ENCODE assay signal across 29 mouse cellular contexts in the genomic region with DNA sequence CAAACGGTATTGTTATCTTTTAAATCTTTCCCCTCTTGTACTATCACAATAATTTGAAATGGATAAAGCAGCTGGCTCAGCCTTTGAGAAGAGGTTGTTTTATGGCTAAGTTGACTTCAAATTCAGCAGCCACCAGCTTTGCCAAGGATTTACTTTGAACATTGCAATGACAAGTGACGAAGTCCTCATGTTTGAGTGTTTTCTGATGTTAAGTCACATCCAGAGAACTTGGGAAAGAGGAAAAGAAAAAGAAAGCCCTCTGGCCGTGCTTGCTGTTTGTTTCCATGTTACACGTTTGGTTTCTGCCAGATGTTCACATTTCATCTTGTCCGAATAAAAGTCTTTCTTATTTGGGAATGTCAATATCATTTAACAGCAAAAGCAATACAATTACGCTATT. TPM values are rescaled to one million over a fixed set of nuclear protein-coding genes. Genes with fewer than 3 reads are reported as not detected.
A peak's percentile ranks its signal among the peaks of the same experiment; 100 is the strongest.
DNase-seq lines count a peak whose midpoint lies in the region; ATAC-seq and TF ChIP-seq lines count a peak whose summit lies in the region.
"Had no signal": no experiment of that assay in that cellular context is flagged by ENCODE, and none has a peak within 500 bp of the region (broad histone marks: within the 10 kb centered on the region; RNA-seq: fewer than 3 reads in every experiment).

No protein-coding gene starts in this region.

- WGBS in limb, embryonic 13.5 days: 33% methylated on average over 6 of the region's 6 CpGs
- 65% methylated on average over 6 of the region's 6 CpGs for WGBS in limb, embryonic 10.5 days
- 26% methylated on average over 6 of the region's 6 CpGs for WGBS in limb, embryonic 14.5 days
- 70% methylated on average over 6 of the region's 6 CpGs for WGBS in midbrain, postnatal 0 days

- ATAC-seq in limb, embryonic 13.5 days (ENCODE audit: low FRiP score, low read depth): no peak
- no peak for ATAC-seq in limb, embryonic 14.5 days (ENCODE audit: low FRiP score, low read depth)
- no peak for ATAC-seq in midbrain, postnatal 0 days (ENCODE audit: low FRiP score)
- ATAC-seq: forebrain, embryonic 13.5 days; inflammation-experienced regulatory T-cells, adult 6 months had no signal

- H3K4me2 ChIP-seq in limb, embryonic 13.5 days (replicated peaks): no peak overlapping the region
- no peak overlapping the region for H3K4me2 ChIP-seq in limb, embryonic 14.5 days (replicated peaks; ENCODE audit: low read depth, low read length, severe bottlenecking)
- no peak overlapping the region for H3K4me2 ChIP-seq in midbrain, postnatal 0 days (ENCODE audit: low read depth, low read length, poor library complexity, severe bottlenecking)
- H3K4me2 ChIP-seq: forebrain, embryonic 13.5 days; hindbrain, embryonic 15.5 days; limb, embryonic 15.5 days; liver, embryonic 13.5 days; midbrain, embryonic 11.5 days; neural tube, embryonic 13.5 days had no signal

- no peak overlapping the region for H3K4me3 ChIP-seq in limb, embryonic 13.5 days
- H3K4me3 ChIP-seq in limb, embryonic 10.5 days: no peak overlapping the region
- no peak overlapping the region for H3K4me3 ChIP-seq in limb, embryonic 14.5 days (replicated peaks; ENCODE audit: low read length)
- no peak overlapping the region for H3K4me3 ChIP-seq in midbrain, postnatal 0 days (ENCODE audit: low read depth, low read length)
- H3K4me3 ChIP-seq: forebrain, embryonic 13.5 days; hindbrain, embryonic 10.5 days; hindbrain, embryonic 15.5 days; left cerebral cortex, adult 2 months; limb, embryonic 15.5 days; liver, embryonic 13.5 days; neural tube, embryonic 13.5 days had no signal

- TF ChIP-seq POLR2A in limb, embryonic 14.5 days (IDR thresholded peaks at IDR 0.05; ENCODE audit: borderline replicate concordance, extremely low read depth, insufficient read depth, insufficient read length): no peak

- 0 out of 2 replicates have a peak overlapping the region, but pooled peaks have one; percentile 11 for H3K27ac ChIP-seq in limb, embryonic 13.5 days
- no peak overlapping the region for H3K27ac ChIP-seq in limb, embryonic 10.5 days
- no peak overlapping the region for H3K27ac ChIP-seq in limb, embryonic 14.5 days (replicated peaks; ENCODE audit: low read depth, low read length)
- no peak overlapping the region for H3K27ac ChIP-seq in midbrain, postnatal 0 days (ENCODE audit: low read depth, low read length)
- H3K27ac ChIP-seq: forebrain, embryonic 13.5 days; hindbrain, embryonic 10.5 days; hindbrain, embryonic 15.5 days; left cerebral cortex, adult 2 months; limb, embryonic 15.5 days; liver, embryonic 13.5 days; neural tube, embryonic 13.5 days had no signal

- peaks cover 13% of the 10 kb centered on the region for H3K4me1 ChIP-seq in limb, embryonic 13.5 days
- H3K4me1 ChIP-seq in limb, embryonic 10.5 days: no peaks in the 10 kb centered on the region
- peaks cover 8% of the 10 kb centered on the region; the same call in 1 of the 2 replicates for H3K4me1 ChIP-seq in limb, embryonic 14.5 days (ENCODE audit: control insufficient read depth, insufficient read depth, low read length)
- H3K4me1 ChIP-seq in midbrain, postnatal 0 days (ENCODE audit: insufficient read depth, low read length): no peaks in the 10 kb centered on the region
- H3K4me1 ChIP-seq: forebrain, embryonic 13.5 days; hindbrain, embryonic 15.5 days; limb, embryonic 15.5 days; liver, embryonic 13.5 days; neural tube, embryonic 13.5 days had no signal

- no peak for TF ChIP-seq CTCF in midbrain, postnatal 0 days (IDR thresholded peaks at IDR 0.05)

- no peaks in the 10 kb centered on the region for H3K9me3 ChIP-seq in limb, embryonic 13.5 days
- no peaks in the 10 kb centered on the region for H3K9me3 ChIP-seq in limb, embryonic 10.5 days (replicated peaks)
- H3K9me3 ChIP-seq in limb, embryonic 14.5 days (ENCODE audit: control insufficient read depth, low read length): no peaks in the 10 kb centered on the region
- no peaks in the 10 kb centered on the region for H3K9me3 ChIP-seq in midbrain, postnatal 0 days (ENCODE audit: low read length)
- H3K9me3 ChIP-seq: forebrain, embryonic 13.5 days; hindbrain, embryonic 10.5 days; hindbrain, embryonic 15.5 days; limb, embryonic 15.5 days; liver, embryonic 13.5 days; neural tube, embryonic 13.5 days had no signal

- H3K27me3 ChIP-seq in limb, embryonic 13.5 days: no peaks in the 10 kb centered on the region
- H3K27me3 ChIP-seq in limb, embryonic 10.5 days (ENCODE audit: low read depth, poor library complexity, severe bottlenecking): no peaks in the 10 kb centered on the region
- H3K27me3 ChIP-seq in limb, embryonic 14.5 days (ENCODE audit: control insufficient read depth, insufficient read depth, low read length): no peaks in the 10 kb centered on the region
- no peaks in the 10 kb centered on the region for H3K27me3 ChIP-seq in midbrain, postnatal 0 days (ENCODE audit: insufficient read depth, low read length)
- H3K27me3 ChIP-seq: forebrain, embryonic 13.5 days; hindbrain, embryonic 15.5 days; limb, embryonic 15.5 days; liver, embryonic 13.5 days; neural tube, embryonic 13.5 days had no signal

- no peaks in the 10 kb centered on the region for H3K36me3 ChIP-seq in limb, embryonic 13.5 days
- no peaks in the 10 kb centered on the region for H3K36me3 ChIP-seq in limb, embryonic 10.5 days
- no peaks in the 10 kb centered on the region for H3K36me3 ChIP-seq in limb, embryonic 14.5 days (ENCODE audit: control insufficient read depth, insufficient read depth, low read length)
- H3K36me3 ChIP-seq in midbrain, postnatal 0 days (ENCODE audit: insufficient read depth, low read length): no peaks in the 10 kb centered on the region
- H3K36me3 ChIP-seq: hindbrain, embryonic 10.5 days; hindbrain, embryonic 15.5 days; limb, embryonic 15.5 days; liver, embryonic 13.5 days; neural tube, embryonic 13.5 days had no signal

- no peak overlapping the region for H3K9ac ChIP-seq in limb, embryonic 13.5 days
- H3K9ac ChIP-seq in limb, embryonic 14.5 days (ENCODE audit: low read depth, low read length, severe bottlenecking): no peak overlapping the region
- no peak overlapping the region for H3K9ac ChIP-seq in midbrain, postnatal 0 days (replicated peaks; ENCODE audit: low read length, poor library complexity, severe bottlenecking)
- H3K9ac ChIP-seq: forebrain, embryonic 13.5 days; hindbrain, embryonic 15.5 days; limb, embryonic 15.5 days; liver, embryonic 13.5 days; neural tube, embryonic 13.5 days had no signal

- DNase-seq in limb, embryonic 10.5 days (ENCODE audit: low spot score): no peak
- peak; percentile 13 for DNase-seq in limb, embryonic 14.5 days (ENCODE audit: low spot score)
- peak; percentile 69 for DNase-seq in lung, postnatal 10 days
- no peak for DNase-seq in midbrain, postnatal 0 days (ENCODE audit: low spot score)
- no peak for DNase-seq in spleen, postnatal 14 days (ENCODE audit: low spot score in 2 of 2)
- DNase-seq: adrenal gland, postnatal 36 days; B cell, adult 2 months; cerebellum, adult 2 months; cerebellum, postnatal 36 days; gastrocnemius, postnatal 10 days; heart, postnatal 14 days; kidney, adult 11 months; liver, embryonic 13.5 days had no signal

RNA-seq across cellular contexts. Expression of gene Gm5447, which starts 47.9 kb away (rescaled TPM):
- polyA plus RNA-seq in limb, embryonic 13.5 days (2015; fragmentation: Nextera tagmentation; extraction: Ambion mirVana): 0.14 TPM in 1 of 2 replicates, not detected in the other
- 0.11 TPM in 1 of 2 replicates, not detected in the other for polyA plus RNA-seq in limb, embryonic 10.5 days (2016; fragmentation: Nextera tagmentation; extraction: Ambion mirVana)
- polyA plus RNA-seq in limb, embryonic 14.5 days (2012; rRNA removed): 0.08 TPM in 1 of 2 replicates, not detected in the other
- polyA plus RNA-seq in limb, embryonic 14.5 days (2014; fragmentation: Nextera tagmentation; extraction: Ambion mirVana): 0.17 TPM in 1 of 2 replicates, not detected in the other
- total RNA-seq in midbrain, postnatal 0 days (2014; rRNA removed): not detected in 2 replicates
- polyA plus RNA-seq in midbrain, postnatal 0 days (2015; fragmentation: Nextera tagmentation; extraction: Ambion mirVana): not detected in 2 replicates
- total RNA-seq: adrenal gland, adult 18-20 months; adrenal gland, postnatal 36 days; gastrocnemius, postnatal 10 days; heart, adult 8-10 months; heart, postnatal 14 days; layer of hippocampus, adult 18-20 months; layer of hippocampus, postnatal 10 days; left cerebral cortex, postnatal 25 days had no signal
- polyA plus RNA-seq: cerebellum, adult 2 months; heart, embryonic 14.5 days; hindbrain, embryonic 10.5 days; inflammation-experienced regulatory T-cells, adult 6 months; kidney, embryonic 16.5 days; liver, embryonic 13.5 days; midbrain, embryonic 11.5 days; neural tube, embryonic 13.5 days had no signal

RNA-seq across cellular contexts. Expression of gene Exoc2, which starts 48.0 kb away (rescaled TPM):
- polyA plus RNA-seq in limb, embryonic 13.5 days (2015; fragmentation: Nextera tagmentation; extraction: Ambion mirVana): 32.5 and 32.7 TPM in 2 replicates
- polyA plus RNA-seq in limb, embryonic 10.5 days (2016; fragmentation: Nextera tagmentation; extraction: Ambion mirVana): 25.2 and 31.1 TPM in 2 replicates
- polyA plus RNA-seq in limb, embryonic 14.5 days (2012; rRNA removed): 20.4 and 20.9 TPM in 2 replicates
- polyA plus RNA-seq in limb, embryonic 14.5 days (2014; fragmentation: Nextera tagmentation; extraction: Ambion mirVana): 32.7 and 34.5 TPM in 2 replicates
- total RNA-seq in midbrain, postnatal 0 days (2014; rRNA removed): 57.5 and 71.7 TPM in 2 replicates
- 38.2 and 40.0 TPM in 2 replicates for polyA plus RNA-seq in midbrain, postnatal 0 days (2015; fragmentation: Nextera tagmentation; extraction: Ambion mirVana)

Comparison
In these comparisons a context has a peak if more than half of its experiments do, and no peak if none do; other contexts are left out.
1. DNase-seq: peak in limb, embryonic 14.5 days (single experiment) and lung, postnatal 10 days (single experiment); none in limb, embryonic 10.5 days (single experiment), midbrain, postnatal 0 days (single experiment) and spleen, postnatal 14 days (0 of 2).